Mouse (Mus musculus): ENCODE results near the gene Lmnb2. TPM values are rescaled to one million over a fixed set of nuclear protein-coding genes. Genes with fewer than 3 reads are reported as not detected.

Gene Lmnb2
- polyA plus RNA-seq, 1 experiment from 2014 or later, result 7.9 TPM

DNA sequence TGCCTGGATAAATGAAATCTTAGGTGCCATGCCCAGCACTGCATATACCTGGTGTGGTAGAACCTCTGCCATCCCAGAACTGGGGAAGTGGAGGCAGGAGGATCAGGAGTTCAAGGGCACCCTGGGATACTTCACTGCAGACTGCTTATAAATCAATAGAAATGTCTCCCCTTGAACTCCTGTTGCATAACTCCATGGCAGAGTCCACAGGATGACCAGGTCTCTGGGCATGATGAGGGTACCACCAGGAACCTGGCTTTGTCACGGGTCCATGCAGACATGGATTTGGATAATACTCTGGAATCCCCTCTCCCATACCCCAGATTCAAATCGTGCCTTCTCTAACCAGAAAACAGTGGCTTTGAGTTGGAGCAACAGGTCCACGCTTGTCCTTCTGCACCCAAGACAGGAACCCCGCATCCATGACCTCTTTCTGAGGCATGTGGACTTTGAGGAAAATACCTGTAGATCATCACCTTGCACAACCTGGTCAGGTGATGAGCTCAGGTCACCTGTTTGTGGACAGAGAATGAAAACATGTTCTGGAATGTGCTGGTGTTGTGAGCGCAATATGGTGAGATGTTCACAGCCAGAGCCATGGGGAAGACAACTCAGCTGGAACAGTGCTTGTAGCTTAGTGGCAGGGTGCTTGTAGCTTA is 41.1 kb upstream of the Lmnb2 start:
- WGBS (ENCODE audit: insufficient replicate concordance), result 89% methylated on average over 5 of the region's 5 CpGs
- no peak for ATAC-seq (replicated peaks; ENCODE audit: insufficient number of reproducible peaks, low FRiP score, low TSS enrichment)

DNA sequence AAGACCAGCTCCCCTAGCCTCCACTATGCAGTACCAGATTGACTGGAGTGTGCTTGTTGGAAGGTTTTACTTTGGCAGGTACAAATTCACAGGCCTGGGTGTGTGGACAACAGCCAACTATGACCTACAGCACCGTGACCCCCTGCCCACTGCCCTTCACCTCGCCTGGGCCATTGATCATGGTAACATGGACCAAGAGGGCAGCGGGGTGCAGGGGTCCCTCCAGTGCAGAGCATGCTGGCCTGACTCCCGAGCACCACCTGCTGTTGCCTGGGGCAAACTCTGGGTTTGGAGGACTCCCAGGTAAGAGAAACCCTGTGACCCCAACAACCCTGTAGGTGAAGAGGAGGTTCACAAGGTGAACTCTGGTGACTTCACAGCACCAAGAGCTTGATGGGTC is 39.7 kb upstream of the Lmnb2 start:
- H3K4me1 ChIP-seq (ENCODE audit: control insufficient read depth, insufficient read depth, low read length), result peaks cover 28% of the 10 kb centered on the region

More for the DNA sequence above, 41.1 kb upstream of the Lmnb2 start:
- Histone ChIP-seq H3K9ac (ENCODE audit: low read depth, low read length) (no peak overlapping the region), H3K4me1 (ENCODE audit: control insufficient read depth, insufficient read depth, low read length) (peaks cover 42% of the 10 kb centered on the region), H3K27ac (ENCODE audit: low read depth, low read length) (no peak overlapping the region), H3K4me3 (ENCODE audit: low read depth, low read length) (no peak overlapping the region), H3K4me2 (no peak overlapping the region), H3K9me3 (replicated peaks; ENCODE audit: control insufficient read depth, low read length) (no peaks in the 10 kb centered on the region), H3K36me3 (ENCODE audit: control insufficient read depth, insufficient read depth, low read length) (no peaks in the 10 kb centered on the region), H3K27me3 (ENCODE audit: control insufficient read depth, insufficient read depth, low read length) (no peaks in the 10 kb centered on the region)

DNA sequence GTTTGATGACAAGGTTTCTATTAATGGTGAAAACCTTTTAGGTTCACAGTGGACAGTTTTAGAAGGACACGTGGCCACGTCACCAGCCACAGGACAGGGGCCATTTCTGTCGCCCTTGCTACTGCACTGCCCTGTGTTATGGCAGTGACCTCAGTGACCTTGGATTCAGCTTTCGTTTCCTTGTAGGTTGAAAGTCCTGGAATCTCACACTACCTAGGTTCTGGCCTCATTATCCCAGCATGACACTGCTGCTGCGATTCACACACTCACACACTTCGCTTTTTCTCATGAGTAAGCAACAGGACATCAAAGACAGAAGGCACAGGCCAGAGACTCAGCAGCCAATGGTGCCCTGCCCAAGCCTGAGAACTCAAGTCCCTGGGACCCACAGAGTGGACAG is 38.9 kb upstream of the Lmnb2 start:
- Histone ChIP-seq H3K27me3 (ENCODE audit: control insufficient read depth, insufficient read depth, low read length) (no peaks in the 10 kb centered on the region), H3K9me3 (replicated peaks; ENCODE audit: control insufficient read depth, low read length) (no peaks in the 10 kb centered on the region), H3K27ac (ENCODE audit: low read depth, low read length) (no peak overlapping the region), H3K36me3 (ENCODE audit: control insufficient read depth, insufficient read depth, low read length) (no peaks in the 10 kb centered on the region), H3K4me1 (ENCODE audit: control insufficient read depth, insufficient read depth, low read length) (peaks cover 24% of the 10 kb centered on the region), H3K4me3 (ENCODE audit: low read depth, low read length) (no peak overlapping the region), H3K4me2 (no peak overlapping the region), H3K9ac (ENCODE audit: low read depth, low read length) (no peak overlapping the region)
- 62% methylated on average over 6 of the region's 6 CpGs for WGBS (ENCODE audit: insufficient replicate concordance)
- ATAC-seq (replicated peaks; ENCODE audit: insufficient number of reproducible peaks, low FRiP score, low TSS enrichment), result no peak

More for the DNA sequence above, 39.7 kb upstream of the Lmnb2 start:
- ATAC-seq (replicated peaks; ENCODE audit: insufficient number of reproducible peaks, low FRiP score, low TSS enrichment), result no peak
- WGBS (ENCODE audit: insufficient replicate concordance), result 54% methylated on average over 4 of the region's 4 CpGs
- Histone ChIP-seq H3K4me2 (no peak overlapping the region), H3K27me3 (ENCODE audit: control insufficient read depth, insufficient read depth, low read length) (no peaks in the 10 kb centered on the region), H3K9ac (ENCODE audit: low read depth, low read length) (no peak overlapping the region), H3K9me3 (replicated peaks; ENCODE audit: control insufficient read depth, low read length) (no peaks in the 10 kb centered on the region), H3K36me3 (ENCODE audit: control insufficient read depth, insufficient read depth, low read length) (no peaks in the 10 kb centered on the region), H3K27ac (ENCODE audit: low read depth, low read length) (no peak overlapping the region), H3K4me3 (ENCODE audit: low read depth, low read length) (no peak overlapping the region)

DNA sequence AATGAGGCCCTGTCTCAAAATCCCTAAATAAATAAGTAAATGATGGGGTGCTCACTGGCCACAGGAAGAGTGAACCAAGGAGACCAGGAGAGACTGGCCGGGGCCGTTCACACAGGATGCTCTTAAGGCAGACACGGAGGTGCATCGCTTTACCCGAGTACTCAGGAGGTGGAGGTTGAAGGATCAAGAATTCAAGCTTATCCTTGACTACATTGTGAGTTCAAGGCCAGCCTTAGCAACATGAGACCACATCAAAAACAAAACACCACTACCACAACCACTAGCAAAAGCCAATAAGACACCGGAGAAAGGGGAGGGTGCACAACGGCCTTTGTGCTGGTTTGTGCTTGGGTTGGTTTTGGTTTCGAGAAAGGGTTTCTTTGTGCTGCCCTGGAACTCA is 38.3 kb upstream of the Lmnb2 start:
- Histone ChIP-seq H3K4me1 (ENCODE audit: control insufficient read depth, insufficient read depth, low read length) (peaks cover 19% of the 10 kb centered on the region), H3K4me3 (ENCODE audit: low read depth, low read length) (no peak overlapping the region), H3K9ac (ENCODE audit: low read depth, low read length) (no peak overlapping the region), H3K9me3 (replicated peaks; ENCODE audit: control insufficient read depth, low read length) (no peaks in the 10 kb centered on the region), H3K36me3 (ENCODE audit: control insufficient read depth, insufficient read depth, low read length) (no peaks in the 10 kb centered on the region), H3K27me3 (ENCODE audit: control insufficient read depth, insufficient read depth, low read length) (no peaks in the 10 kb centered on the region), H3K4me2 (no peak overlapping the region), H3K27ac (ENCODE audit: low read depth, low read length) (no peak overlapping the region)
- WGBS (ENCODE audit: insufficient replicate concordance), result 88% methylated on average over 8 of the region's 8 CpGs
- ATAC-seq (replicated peaks; ENCODE audit: insufficient number of reproducible peaks, low FRiP score, low TSS enrichment), result no peak

DNA sequence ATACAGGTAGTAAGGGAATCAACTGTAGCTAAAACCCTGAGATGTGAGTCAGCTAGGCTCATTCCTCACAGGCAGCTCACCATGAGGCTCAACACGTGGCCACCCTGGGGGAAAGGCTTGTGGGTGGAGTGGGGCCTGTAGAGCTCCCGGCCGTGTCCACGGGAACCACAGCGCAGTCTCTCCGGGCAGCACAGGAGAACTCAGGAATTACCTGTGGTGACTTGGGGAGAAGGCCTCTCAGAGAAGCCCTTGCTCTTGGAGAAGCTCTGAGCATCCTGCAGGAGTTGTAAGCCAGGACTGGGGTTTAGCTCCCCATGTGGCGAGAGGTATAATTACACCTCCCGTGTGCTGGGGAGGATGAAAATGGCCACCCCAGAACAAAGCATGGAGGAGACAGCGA is 37.5 kb upstream of the Lmnb2 start:
- WGBS (ENCODE audit: insufficient replicate concordance), result 20% methylated on average over 9 of the region's 9 CpGs
- Histone ChIP-seq H3K9me3 (replicated peaks; ENCODE audit: control insufficient read depth, low read length) (no peaks in the 10 kb centered on the region), H3K27ac (ENCODE audit: low read depth, low read length) (peak overlapping the region; percentile 77), H3K4me2 (0 out of 2 replicates have a peak overlapping the region, but pooled peaks have one; percentile 24), H3K4me3 (ENCODE audit: low read depth, low read length) (no peak overlapping the region), H3K9ac (ENCODE audit: low read depth, low read length) (peak overlapping the region; percentile 44; the same call in 1 of the 2 replicates), H3K4me1 (ENCODE audit: control insufficient read depth, insufficient read depth, low read length) (peaks cover 12% of the 10 kb centered on the region), H3K27me3 (ENCODE audit: control insufficient read depth, insufficient read depth, low read length) (no peaks in the 10 kb centered on the region), H3K36me3 (ENCODE audit: control insufficient read depth, insufficient read depth, low read length) (no peaks in the 10 kb centered on the region)
- ATAC-seq (replicated peaks; ENCODE audit: insufficient number of reproducible peaks, low FRiP score, low TSS enrichment), result no peak; the same call in 1 of the 2 replicates

DNA sequence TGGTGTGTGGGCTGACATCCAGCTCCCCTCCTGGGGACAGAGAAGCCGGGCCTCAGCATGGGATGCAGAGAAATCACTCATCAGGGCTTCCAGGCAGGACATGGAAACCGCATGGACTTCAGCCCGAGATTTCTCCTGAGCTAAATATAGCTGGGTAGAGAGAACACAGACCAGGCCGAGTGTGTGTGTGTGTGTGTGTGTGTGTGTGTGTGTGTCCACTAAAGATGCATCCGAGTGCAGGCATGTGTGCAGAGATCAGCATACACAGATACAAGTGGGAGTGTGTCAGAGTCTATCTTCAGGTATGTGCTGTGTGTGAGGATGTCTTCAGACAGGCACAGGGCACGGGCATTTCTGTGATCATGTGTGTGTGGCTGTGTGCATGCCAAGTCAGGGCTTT is 36.8 kb upstream of the Lmnb2 start:
- Histone ChIP-seq H3K27ac (ENCODE audit: low read depth, low read length) (peak overlapping the region; percentile 77), H3K27me3 (ENCODE audit: control insufficient read depth, insufficient read depth, low read length) (no peaks in the 10 kb centered on the region), H3K36me3 (ENCODE audit: control insufficient read depth, insufficient read depth, low read length) (no peaks in the 10 kb centered on the region), H3K4me1 (ENCODE audit: control insufficient read depth, insufficient read depth, low read length) (peaks cover 14% of the 10 kb centered on the region), H3K4me2 (no peak overlapping the region), H3K9me3 (replicated peaks; ENCODE audit: control insufficient read depth, low read length) (no peaks in the 10 kb centered on the region), H3K4me3 (ENCODE audit: low read depth, low read length) (no peak overlapping the region), H3K9ac (ENCODE audit: low read depth, low read length) (0 out of 2 replicates have a peak overlapping the region, but pooled peaks have one; percentile 28)
- WGBS (ENCODE audit: insufficient replicate concordance), result 35% methylated on average over 6 of the region's 6 CpGs
- no peak for ATAC-seq (replicated peaks; ENCODE audit: insufficient number of reproducible peaks, low FRiP score, low TSS enrichment)

DNA sequence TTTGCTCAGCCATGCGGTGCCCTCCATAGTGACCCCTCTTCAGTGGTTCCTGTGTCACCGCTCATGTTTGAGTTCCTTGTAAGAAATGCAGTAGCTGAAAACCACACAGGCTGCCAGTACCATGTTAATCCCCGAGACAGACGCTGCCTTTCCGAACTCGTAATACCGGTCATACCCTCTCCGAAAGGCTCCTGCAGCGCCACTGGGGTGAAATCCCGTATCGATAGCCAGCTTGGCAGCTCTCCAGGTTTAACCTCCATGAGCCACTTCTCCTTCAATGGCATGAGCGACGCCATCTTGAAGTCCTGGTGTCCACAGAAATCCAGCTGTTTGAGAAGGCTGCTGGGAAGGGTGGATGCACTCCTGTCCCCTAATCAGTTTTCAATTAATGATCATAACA is 36.4 kb upstream of the Lmnb2 start:
- Histone ChIP-seq H3K4me3 (ENCODE audit: low read depth, low read length) (no peak overlapping the region), H3K36me3 (ENCODE audit: control insufficient read depth, insufficient read depth, low read length) (no peaks in the 10 kb centered on the region), H3K4me2 (no peak overlapping the region), H3K9me3 (replicated peaks; ENCODE audit: control insufficient read depth, low read length) (no peaks in the 10 kb centered on the region), H3K27me3 (ENCODE audit: control insufficient read depth, insufficient read depth, low read length) (no peaks in the 10 kb centered on the region), H3K4me1 (ENCODE audit: control insufficient read depth, insufficient read depth, low read length) (peaks cover 14% of the 10 kb centered on the region), H3K27ac (ENCODE audit: low read depth, low read length) (peak overlapping the region; percentile 77), H3K9ac (ENCODE audit: low read depth, low read length) (0 out of 2 replicates have a peak overlapping the region, but pooled peaks have one; percentile 28)
- no peak for ATAC-seq (replicated peaks; ENCODE audit: insufficient number of reproducible peaks, low FRiP score, low TSS enrichment)
- 77% methylated on average over 13 of the region's 13 CpGs for WGBS (ENCODE audit: insufficient replicate concordance)

DNA sequence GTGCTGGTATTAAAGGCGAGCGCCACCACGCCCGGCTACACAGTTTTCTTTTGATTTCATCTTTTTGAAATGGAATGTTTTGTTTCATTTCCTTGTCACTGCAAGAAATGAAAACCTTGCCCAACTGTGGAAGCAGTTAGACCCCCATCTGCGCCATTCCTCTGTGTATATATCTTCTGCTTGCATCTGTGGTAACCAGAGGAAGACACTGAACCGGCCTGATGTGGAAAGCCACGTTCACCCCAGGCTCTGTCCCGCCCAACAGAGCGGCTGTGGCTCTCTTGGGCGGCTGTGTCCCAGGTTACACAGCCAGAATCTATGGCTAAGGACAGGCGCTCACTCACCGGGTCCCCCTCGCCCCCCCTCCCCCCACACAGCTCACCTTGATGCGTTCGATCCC is 34.4 kb upstream of the Lmnb2 start:
- Histone ChIP-seq H3K36me3 (ENCODE audit: control insufficient read depth, insufficient read depth, low read length) (no peaks in the 10 kb centered on the region), H3K4me3 (ENCODE audit: low read depth, low read length) (no peak overlapping the region), H3K27ac (ENCODE audit: low read depth, low read length) (no peak overlapping the region), H3K27me3 (ENCODE audit: control insufficient read depth, insufficient read depth, low read length) (no peaks in the 10 kb centered on the region), H3K4me2 (no peak overlapping the region), H3K9ac (ENCODE audit: low read depth, low read length) (no peak overlapping the region), H3K9me3 (replicated peaks; ENCODE audit: control insufficient read depth, low read length) (no peaks in the 10 kb centered on the region), H3K4me1 (ENCODE audit: control insufficient read depth, insufficient read depth, low read length) (peaks cover 31% of the 10 kb centered on the region)
- no peak for ATAC-seq (replicated peaks; ENCODE audit: insufficient number of reproducible peaks, low FRiP score, low TSS enrichment)
- WGBS (ENCODE audit: insufficient replicate concordance), result 75% methylated on average over 15 of the region's 15 CpGs

DNA sequence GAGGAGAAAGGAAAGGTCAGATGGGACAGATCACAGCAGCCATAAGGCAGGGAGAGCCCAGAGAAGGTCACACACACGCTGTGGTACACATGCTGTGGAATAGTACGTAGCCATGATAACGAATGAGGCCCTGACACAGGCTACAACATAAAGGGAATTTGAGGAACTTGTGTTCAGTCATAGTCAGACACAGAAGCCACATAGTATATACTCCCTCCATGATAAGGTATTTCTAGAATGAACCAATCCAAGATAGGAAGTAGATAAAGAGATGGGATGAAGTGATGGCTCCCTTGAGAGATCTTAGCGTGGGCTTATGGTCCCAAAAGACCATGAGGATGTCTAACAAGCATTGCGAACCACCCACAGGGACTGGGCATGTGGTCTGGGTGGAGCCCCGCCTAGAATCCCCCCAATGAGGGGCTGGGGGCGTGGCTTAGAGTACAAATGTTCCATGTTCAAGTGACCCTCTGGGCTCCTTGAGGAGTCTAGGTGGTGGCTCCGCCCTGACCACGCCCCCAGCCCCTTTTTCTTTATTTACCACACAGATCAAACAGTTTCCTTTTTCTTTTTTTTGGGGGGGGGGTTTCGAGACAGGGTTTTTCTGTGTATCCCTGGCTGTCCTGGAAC is 33.8 kb upstream of the Lmnb2 start:
- WGBS (ENCODE audit: insufficient replicate concordance), result 73% methylated on average over 10 of the region's 10 CpGs

More for the DNA sequence above, 33.8 kb upstream of the Lmnb2 start:
- Histone ChIP-seq H3K4me2 (no peak overlapping the region), H3K9ac (ENCODE audit: low read depth, low read length) (no peak overlapping the region), H3K36me3 (ENCODE audit: control insufficient read depth, insufficient read depth, low read length) (no peaks in the 10 kb centered on the region), H3K4me3 (ENCODE audit: low read depth, low read length) (no peak overlapping the region), H3K27ac (ENCODE audit: low read depth, low read length) (no peak overlapping the region), H3K9me3 (replicated peaks; ENCODE audit: control insufficient read depth, low read length) (no peaks in the 10 kb centered on the region), H3K4me1 (ENCODE audit: control insufficient read depth, insufficient read depth, low read length) (peaks cover 36% of the 10 kb centered on the region), H3K27me3 (ENCODE audit: control insufficient read depth, insufficient read depth, low read length) (no peaks in the 10 kb centered on the region)
- ATAC-seq (replicated peaks; ENCODE audit: insufficient number of reproducible peaks, low FRiP score, low TSS enrichment), result no peak

Data from heart, embryonic 11.5 days (tissue).